Mouse (Mus musculus) stomach, embryonic 15.5 days (tissue): ENCODE measurements around the gene Pank3. TPM values are rescaled to one million over a fixed set of nuclear protein-coding genes. Genes with fewer than 3 reads are reported as not detected.
"Not testable (repeated sequence)": the region's sequence is repeated elsewhere in the genome, so short reads cannot be mapped to it uniquely, and the experiment has no call there.

Experiments
- ATAC-seq: fragments of 200-750 bp; cut with Nextera tagmentation; 2 replicates; pipeline ENCODE4 v1.8.0; 2017; ENCODE audit warnings: low read depth, moderate number of reproducible peaks, moderate TSS enrichment; ENCODE audit not compliant: insufficient read depth, low FRiP score
- H3K27ac ChIP-seq: fragments of 300-500 bp; sonication (generic); 2 replicates; pipeline ENCODE4 v1.5.1; 2015; ENCODE audit warnings: mild to moderate bottlenecking, inconsistent platforms
- H3K27me3 ChIP-seq: fragments of 300-500 bp; sonication (generic); replicated peaks from 2 replicates; pipeline ENCODE4 v1.6.1; 2015; ENCODE audit warnings: inconsistent platforms
- H3K36me3 ChIP-seq: fragments of 300-500 bp; sonication (generic); 2 replicates; pipeline ENCODE4 v1.6.1; 2015; ENCODE audit warnings: inconsistent platforms
- H3K4me1 ChIP-seq: fragments of 300-500 bp; sonication (generic); 2 replicates; pipeline ENCODE4 v1.6.1; 2015; ENCODE audit warnings: inconsistent platforms
- H3K4me2 ChIP-seq: fragments of 300-500 bp; sonication (generic); 2 replicates; pipeline ENCODE4 v1.6.1; 2015; ENCODE audit warnings: mild to moderate bottlenecking, inconsistent platforms
- H3K4me3 ChIP-seq: fragments of 300-500 bp; sonication (generic); replicated peaks from 2 replicates; pipeline ENCODE4 v1.5.1; 2015; ENCODE audit warnings: inconsistent platforms
- H3K9ac ChIP-seq: fragments of 300-500 bp; sonication (generic); 2 replicates; pipeline ENCODE4 v1.6.1; 2015; ENCODE audit warnings: inconsistent platforms
- H3K9me3 ChIP-seq: fragments of 300-500 bp; sonication (generic); 2 replicates; pipeline ENCODE4 v1.6.1; 2016; ENCODE audit warnings: inconsistent platforms
- WGBS: fragments of 180-500 bp; shearing (Covaris S2); methylation state at CpG from one replicate; pipeline ENCODE4 v1.1.7; 2015; 5-methylcytosine and 5-hydroxymethylcytosine counted together
- microRNA counts: library from miRNA; unstranded; fragments of <30 nt; microRNA quantifications from one replicate; lab custom pipeline; 2016
- microRNA-seq: library from miRNA; unstranded; fragments of <30 nt; microRNA quantifications from one replicate; pipeline ENCODE4, GENCODE M21; 2016
- polyA plus RNA-seq: library from polyadenylated mRNA; unstranded; fragments of >200 nt; fragmentation: Nextera tagmentation; extraction: Ambion mirVana; gene quantifications from 2 replicates; pipeline ENCODE4 v1.2.1, GENCODE M21; 2015

Gene Pank3
- polyA plus RNA-seq, 1 experiment from 2014 or later: 16.2 TPM

- H3K36me3 ChIP-seq: peaks cover 23% of the 10 kb centered on the region
- ATAC-seq: no peak
These were observed 62.9 kb downstream of the Pank3 start for GRCm38 (mm10) chr11:35832139-35832538.

GRCm38 (mm10) chr11:35833270-35833669 is 64.0 kb downstream of the Pank3 start:
- Histone ChIP-seq H3K36me3 (peaks cover 12% of the 10 kb centered on the region; the same call in 1 of the 2 replicates), H3K4me3 (peak overlapping the region; percentile 98), H3K9ac (peak overlapping the region; percentile 97; the same call in 1 of the 2 replicates), H3K4me1 (peaks cover 10% of the 10 kb centered on the region; the same call in 1 of the 2 replicates), H3K9me3 (no peaks in the 10 kb centered on the region), H3K27ac (no peak overlapping the region), H3K27me3 (no peaks in the 10 kb centered on the region), H3K4me2 (peak overlapping the region; percentile 65)
- ATAC-seq: no peak
- 72% methylated on average over 6 of the region's 6 CpGs for WGBS

More at GRCm38 (mm10) chr11:35832139-35832538, 62.9 kb downstream of the Pank3 start:
- H3K27ac ChIP-seq: no peak overlapping the region
- no peak overlapping the region for H3K9ac ChIP-seq
- H3K4me1 ChIP-seq: peaks cover 10% of the 10 kb centered on the region; the same call in 1 of the 2 replicates
- no peaks in the 10 kb centered on the region for H3K9me3 ChIP-seq
- H3K4me2 ChIP-seq: no peak overlapping the region
- H3K27me3 ChIP-seq: no peaks in the 10 kb centered on the region
- no peak overlapping the region for H3K4me3 ChIP-seq
- WGBS: 71% methylated on average over 4 of the region's 4 CpGs

- ATAC-seq: peak; percentile 70
- peak within 1 kb of the TSS; percentile 65 for H3K4me2 ChIP-seq
- peaks cover 10% of the 10 kb centered on the region; the same call in 1 of the 2 replicates for H3K4me1 ChIP-seq
- H3K4me3 ChIP-seq: peak within 1 kb of the TSS; percentile 98
- no peaks in the 10 kb centered on the region for H3K9me3 ChIP-seq
- H3K9ac ChIP-seq: peak within 1 kb of the TSS; percentile 97
- WGBS: under 1% methylated on average over 46 of the region's 46 CpGs
- peak within 1 kb of the TSS; percentile 73 for H3K27ac ChIP-seq
- H3K27me3 ChIP-seq: no peaks in the 10 kb centered on the region
- 0 out of 2 replicates have a peak, but pooled peaks cover 3% of the 10 kb centered on the region for H3K36me3 ChIP-seq
These were observed 64.9 kb downstream of the Pank3 start, which contains the start of gene Rars for GRCm38 (mm10) chr11:35834022-35834760. Gene Rars (minus strand): TSS chr11:35834506.

GRCm38 (mm10) chr11:35837156-35838126 is 68.2 kb downstream of the Pank3 start:
- ATAC-seq: no peak
- Histone ChIP-seq H3K4me3 (no peak overlapping the region), H3K9me3 (no peaks in the 10 kb centered on the region), H3K27ac (no peak overlapping the region), H3K4me2 (no peak overlapping the region; the same call in 1 of the 2 replicates), H3K36me3 (0 out of 2 replicates have a peak, but pooled peaks cover 3% of the 10 kb centered on the region), H3K4me1 (peaks cover 10% of the 10 kb centered on the region; the same call in 1 of the 2 replicates), H3K9ac (no peak overlapping the region), H3K27me3 (no peaks in the 10 kb centered on the region)
- 76% methylated on average over 5 of the region's 5 CpGs for WGBS

GRCm38 (mm10) chr11:35838345-35839338 is 69.4 kb downstream of the Pank3 start:
- Histone ChIP-seq H3K4me1 (peaks cover under 1% of the 10 kb centered on the region; the same call in 1 of the 2 replicates), H3K9ac (no peak overlapping the region), H3K27ac (no peak overlapping the region), H3K9me3 (no peaks in the 10 kb centered on the region), H3K4me3 (peak overlapping the region; percentile 41), H3K27me3 (no peaks in the 10 kb centered on the region), H3K36me3 (0 out of 2 replicates have a peak, but pooled peaks cover 3% of the 10 kb centered on the region), H3K4me2 (peak overlapping the region; percentile 61)
- ATAC-seq: peak; percentile 86
- WGBS: 21% methylated on average over 28 of the region's 28 CpGs

- H3K9me3 ChIP-seq: no peaks in the 10 kb centered on the region
- no peak for ATAC-seq
- H3K27ac ChIP-seq: no peak overlapping the region
- H3K4me3 ChIP-seq: no peak overlapping the region
- H3K9ac ChIP-seq: no peak overlapping the region
- H3K27me3 ChIP-seq: no peaks in the 10 kb centered on the region
- no peak overlapping the region for H3K4me2 ChIP-seq
- no peaks in the 10 kb centered on the region for H3K36me3 ChIP-seq
- no peaks in the 10 kb centered on the region for H3K4me1 ChIP-seq
- 77% methylated on average over 7 of the region's 7 CpGs for WGBS
These were observed 71.0 kb downstream of the Pank3 start for GRCm38 (mm10) chr11:35840282-35840681.

- not testable (repeated sequence) for H3K27ac ChIP-seq, H3K9ac ChIP-seq, H3K4me3 ChIP-seq, H3K4me1 ChIP-seq, H3K4me2 ChIP-seq, H3K9me3 ChIP-seq, H3K27me3 ChIP-seq, H3K36me3 ChIP-seq, ATAC-seq
- 91% methylated on average over 4 of the region's 4 CpGs for WGBS
These were observed 71.5 kb downstream of the Pank3 start for GRCm38 (mm10) chr11:35840806-35841205.

MicroRNA genes within 50 kb of the gene (microRNA counts, 519-probe panel; counts per million panel counts)
- 3,539 counts per million, percentile 89 among the panel's probes with 10 or more counts for microRNA mmu-miR-103 (lab: Ali Mortazavi, UCI)

Small RNAs within 50 kb of the gene (microRNA-seq; reads per million reads assigned to microRNA genes)
- gene Mir103-1: 3.1 reads per million, percentile 12 among the genes with 10 or more reads in this experiment

Other genes with a start within 250 kb of the Pank3 start
- gene Fbll1, start 29.4 kb downstream of the Pank3 start, polyA plus RNA-seq: 0.57 and 0.90 TPM in 2 replicates
- 81.6 and 94.9 TPM in 2 replicates for gene Rars, start 65.0 kb downstream of the Pank3 start, polyA plus RNA-seq
- gene Wwc1, start 211.0 kb downstream of the Pank3 start, polyA plus RNA-seq: 10.9 and 12.6 TPM in 2 replicates